Mouse (Mus musculus): ENCODE measurements around the gene Taar5. TPM values are rescaled to one million over a fixed set of nuclear protein-coding genes. Genes with fewer than 3 reads are reported as not detected.

Taar5 gene
- not detected in 2 replicates for polyA plus RNA-seq (2012; rRNA removed)

DNA sequence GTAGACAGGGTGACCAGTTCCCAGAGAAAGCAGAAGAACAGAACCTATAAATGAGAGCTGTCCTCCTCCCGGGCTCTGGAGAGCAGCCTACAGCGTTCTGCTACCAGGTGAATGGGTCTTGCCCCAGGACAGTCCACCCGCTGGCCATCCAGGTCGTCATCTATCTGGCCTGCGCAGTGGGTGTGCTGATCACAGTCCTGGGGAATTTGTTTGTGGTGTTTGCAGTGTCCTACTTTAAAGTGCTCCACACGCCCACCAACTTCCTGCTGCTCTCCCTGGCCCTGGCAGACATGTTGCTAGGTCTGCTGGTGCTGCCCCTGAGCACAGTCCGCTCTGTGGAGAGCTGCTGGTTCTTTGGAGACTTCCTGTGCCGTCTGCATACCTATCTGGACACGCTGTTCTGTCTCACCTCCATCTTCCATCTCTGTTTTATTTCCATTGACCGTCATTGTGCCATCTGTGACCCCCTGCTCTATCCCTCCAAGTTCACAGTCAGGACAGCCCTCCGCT, at the start of gene Taar5:
TSS of gene Taar5 (plus strand) at position 51 of the 510 bp plus-strand sequence.
- Histone ChIP-seq H3K4me3 (replicated peaks; ENCODE audit: insufficient read depth, low read depth, low read length) (no peak within 1 kb of the TSS), H3K27me3 (ENCODE audit: control insufficient read depth, insufficient read depth, low read length) (no peaks in the 10 kb centered on the region), H3K4me1 (ENCODE audit: control insufficient read depth, insufficient read depth, low read length) (peaks cover 15% of the 10 kb centered on the region), H3K27ac (ENCODE audit: insufficient read depth, low read length) (no peak within 1 kb of the TSS)
- WGBS: 64% methylated on average over 11 of the region's 11 CpGs
- TF ChIP-seq POLR2A (IDR thresholded peaks at IDR 0.05; ENCODE audit: borderline replicate concordance, insufficient read depth, low read length) (no peak), CTCF (IDR thresholded peaks at IDR 0.05; ENCODE audit: borderline replicate concordance, insufficient read depth, low read depth, low read length) (no peak)
- DNase-seq: no peak

DNA sequence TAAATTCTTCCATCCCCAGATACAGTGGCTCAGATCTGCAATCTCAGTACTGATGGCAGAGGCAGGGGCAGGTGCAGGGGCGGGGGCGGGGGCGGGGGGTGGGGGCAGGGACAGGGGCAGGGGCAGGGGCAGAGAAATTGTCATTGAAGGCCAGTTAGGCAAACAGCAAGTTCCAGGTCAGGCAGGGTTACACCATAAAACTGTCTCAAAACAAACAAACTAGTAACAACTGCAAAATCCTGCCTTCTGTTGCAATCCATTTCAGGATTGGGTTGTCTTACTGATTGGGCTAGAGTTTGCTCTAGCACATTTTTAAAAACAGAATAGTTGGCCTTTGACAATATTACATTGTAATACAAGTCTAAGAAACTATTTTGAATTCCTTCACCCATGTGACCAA, 48.0 kb upstream of the Taar5 start:
- no peak for DNase-seq
- TF ChIP-seq CTCF (IDR thresholded peaks at IDR 0.05; ENCODE audit: borderline replicate concordance, insufficient read depth, low read depth, low read length): no peak
- no peak for TF ChIP-seq POLR2A (IDR thresholded peaks at IDR 0.05; ENCODE audit: borderline replicate concordance, insufficient read depth, low read length)
- H3K4me1 ChIP-seq (ENCODE audit: control insufficient read depth, insufficient read depth, low read length): no peaks in the 10 kb centered on the region
- no peaks in the 10 kb centered on the region for H3K27me3 ChIP-seq (ENCODE audit: control insufficient read depth, insufficient read depth, low read length)
- no peak overlapping the region for H3K27ac ChIP-seq (ENCODE audit: insufficient read depth, low read length)
- no peak overlapping the region for H3K4me3 ChIP-seq (replicated peaks; ENCODE audit: insufficient read depth, low read depth, low read length)
- WGBS: 78% methylated on average over 3 of the region's 3 CpGs

DNA sequence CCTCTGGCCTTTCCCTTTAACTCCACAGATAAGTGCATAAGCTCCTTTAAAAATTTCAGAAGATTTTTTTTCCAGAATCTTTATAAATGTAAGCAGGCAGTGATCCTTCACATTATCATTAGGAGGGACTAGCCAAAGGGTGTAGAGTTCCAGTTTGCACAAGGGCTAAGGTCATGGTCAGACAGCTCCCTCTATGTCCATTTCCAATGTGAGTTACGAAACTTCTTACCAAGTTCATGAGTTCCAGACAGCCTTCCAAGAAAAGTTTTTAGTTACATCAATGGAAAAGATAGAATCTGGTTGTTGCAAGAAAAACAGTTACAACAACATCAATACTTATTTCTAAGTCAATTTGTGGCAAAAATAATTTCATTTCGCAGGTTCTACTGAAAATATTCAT, 46.6 kb upstream of the Taar5 start:
- TF ChIP-seq CTCF (IDR thresholded peaks at IDR 0.05; ENCODE audit: borderline replicate concordance, insufficient read depth, low read depth, low read length) (no peak), POLR2A (IDR thresholded peaks at IDR 0.05; ENCODE audit: borderline replicate concordance, insufficient read depth, low read length) (no peak)

DNA sequence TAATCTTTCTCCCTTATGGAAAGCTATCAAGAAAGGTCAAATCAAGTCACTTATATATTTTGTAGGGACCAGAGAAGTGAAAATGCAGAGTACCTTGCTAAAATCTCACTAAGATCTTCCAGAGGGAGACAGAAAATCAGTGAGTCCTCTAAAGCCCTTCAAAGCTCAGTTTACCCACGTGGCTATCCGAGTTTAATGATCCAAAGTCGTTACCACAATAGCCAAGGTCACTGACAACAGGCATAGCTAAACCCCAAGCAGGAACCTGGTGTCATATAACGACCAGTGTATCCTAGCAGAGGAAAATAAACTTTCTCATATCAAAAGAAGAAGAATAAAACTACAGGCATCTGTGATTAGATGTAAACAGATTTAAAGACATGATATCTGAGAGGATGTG, 32.9 kb upstream of the Taar5 start:
- Histone ChIP-seq H3K27me3 (ENCODE audit: control insufficient read depth, insufficient read depth, low read length) (no peaks in the 10 kb centered on the region), H3K4me3 (replicated peaks; ENCODE audit: insufficient read depth, low read depth, low read length) (no peak overlapping the region), H3K4me1 (ENCODE audit: control insufficient read depth, insufficient read depth, low read length) (no peaks in the 10 kb centered on the region), H3K27ac (ENCODE audit: insufficient read depth, low read length) (no peak overlapping the region)
- TF ChIP-seq CTCF (IDR thresholded peaks at IDR 0.05; ENCODE audit: borderline replicate concordance, insufficient read depth, low read depth, low read length): no peak
- no peak for TF ChIP-seq POLR2A (IDR thresholded peaks at IDR 0.05; ENCODE audit: borderline replicate concordance, insufficient read depth, low read length)
- 56% methylated on average over 4 of the region's 4 CpGs for WGBS
- DNase-seq: no peak

More for the DNA sequence above, 46.6 kb upstream of the Taar5 start:
- H3K4me3 ChIP-seq (replicated peaks; ENCODE audit: insufficient read depth, low read depth, low read length): no peak overlapping the region
- H3K27me3 ChIP-seq (ENCODE audit: control insufficient read depth, insufficient read depth, low read length): no peaks in the 10 kb centered on the region
- no peaks in the 10 kb centered on the region for H3K4me1 ChIP-seq (ENCODE audit: control insufficient read depth, insufficient read depth, low read length)
- WGBS: 87% methylated on average over 2 of the region's 2 CpGs
- no peak overlapping the region for H3K27ac ChIP-seq (ENCODE audit: insufficient read depth, low read length)
- DNase-seq: no peak

DNA sequence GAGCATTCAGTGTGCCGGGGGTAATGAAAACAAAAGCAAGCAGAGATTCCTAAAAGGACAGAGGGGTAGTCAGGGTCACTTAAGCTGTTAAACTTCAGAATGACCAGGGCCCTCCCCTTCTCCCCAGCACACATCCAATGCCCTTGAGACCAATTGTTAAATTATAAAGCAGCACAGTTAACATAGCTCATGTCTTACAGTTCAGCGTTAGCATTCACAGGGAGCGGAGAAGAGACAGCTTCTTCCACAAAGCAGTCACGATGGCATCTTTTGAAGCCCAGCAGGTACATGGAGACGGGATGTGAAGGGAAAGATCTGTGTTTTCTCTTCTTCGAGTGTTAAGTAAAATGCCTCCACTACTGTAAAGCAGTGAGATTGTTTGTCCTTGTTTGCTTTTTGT, 32.2 kb upstream of the Taar5 start, which contains the start of gene Taar2:
TSS of gene Taar2 (plus strand) at position 261 of the 400 bp plus-strand sequence.
- Histone ChIP-seq H3K4me3 (replicated peaks; ENCODE audit: insufficient read depth, low read depth, low read length) (no peak within 1 kb of the TSS), H3K27me3 (ENCODE audit: control insufficient read depth, insufficient read depth, low read length) (no peaks in the 10 kb centered on the region), H3K27ac (ENCODE audit: insufficient read depth, low read length) (no peak within 1 kb of the TSS), H3K4me1 (ENCODE audit: control insufficient read depth, insufficient read depth, low read length) (no peaks in the 10 kb centered on the region)
- TF ChIP-seq CTCF (IDR thresholded peaks at IDR 0.05; ENCODE audit: borderline replicate concordance, insufficient read depth, low read depth, low read length): no peak
- no peak for TF ChIP-seq POLR2A (IDR thresholded peaks at IDR 0.05; ENCODE audit: borderline replicate concordance, insufficient read depth, low read length)
- no peak for DNase-seq
- WGBS: 35% methylated on average over 6 of the region's 6 CpGs

DNA sequence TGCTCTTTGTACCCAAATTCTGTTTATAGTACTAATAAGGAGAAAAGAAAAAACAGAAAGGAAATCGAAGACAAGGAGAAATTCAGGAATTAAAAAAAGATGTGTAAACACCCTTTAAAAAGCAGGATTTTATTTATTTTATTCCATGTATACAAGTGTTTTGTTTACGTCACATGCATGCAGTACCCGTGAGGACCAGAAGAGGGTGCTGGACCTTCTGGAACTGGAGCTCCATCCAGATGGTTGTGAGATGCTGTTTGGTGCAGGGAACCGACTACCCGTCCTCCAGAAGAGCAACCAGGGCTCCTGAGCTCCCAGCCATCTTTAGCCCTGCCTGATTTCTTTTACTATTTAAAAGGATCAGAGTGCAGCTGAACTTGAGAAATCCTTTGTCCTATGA, 28.0 kb upstream of the Taar5 start:
- Histone ChIP-seq H3K4me1 (ENCODE audit: control insufficient read depth, insufficient read depth, low read length) (no peaks in the 10 kb centered on the region), H3K27ac (ENCODE audit: insufficient read depth, low read length) (no peak overlapping the region), H3K27me3 (ENCODE audit: control insufficient read depth, insufficient read depth, low read length) (no peaks in the 10 kb centered on the region), H3K4me3 (replicated peaks; ENCODE audit: insufficient read depth, low read depth, low read length) (no peak overlapping the region)
- WGBS: 87% methylated on average over 5 of the region's 5 CpGs
- TF ChIP-seq CTCF (IDR thresholded peaks at IDR 0.05; ENCODE audit: borderline replicate concordance, insufficient read depth, low read depth, low read length): 0 out of 2 replicates have a peak, but pooled peaks have one; percentile 8
- TF ChIP-seq POLR2A (IDR thresholded peaks at IDR 0.05; ENCODE audit: borderline replicate concordance, insufficient read depth, low read length): no peak
- no peak for DNase-seq

DNA sequence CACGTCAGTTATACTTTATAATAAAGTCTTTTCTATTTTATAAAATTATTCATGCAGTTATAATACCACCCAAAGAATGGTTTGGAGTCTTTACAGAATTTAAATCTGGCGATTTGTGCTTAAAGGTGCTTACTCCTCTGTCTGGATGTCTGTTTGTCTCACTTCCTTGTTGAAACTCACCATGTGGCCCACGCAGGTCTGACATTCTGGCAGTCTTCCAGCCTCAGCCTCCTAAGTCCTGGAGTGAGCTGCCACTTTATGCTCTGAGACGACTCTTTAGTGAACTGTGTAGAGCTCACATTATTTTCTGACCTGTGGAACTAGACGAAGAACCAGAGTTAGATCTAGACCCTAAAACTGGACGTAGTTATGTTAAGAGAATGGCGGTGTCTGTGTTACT, 22.5 kb upstream of the Taar5 start:
- Histone ChIP-seq H3K4me1 (ENCODE audit: control insufficient read depth, insufficient read depth, low read length) (peaks cover 12% of the 10 kb centered on the region), H3K4me3 (replicated peaks; ENCODE audit: insufficient read depth, low read depth, low read length) (no peak overlapping the region), H3K27ac (ENCODE audit: insufficient read depth, low read length) (no peak overlapping the region), H3K27me3 (ENCODE audit: control insufficient read depth, insufficient read depth, low read length) (no peaks in the 10 kb centered on the region)
- TF ChIP-seq CTCF (IDR thresholded peaks at IDR 0.05; ENCODE audit: borderline replicate concordance, insufficient read depth, low read depth, low read length) (no peak), POLR2A (IDR thresholded peaks at IDR 0.05; ENCODE audit: borderline replicate concordance, insufficient read depth, low read length) (no peak)
- peak in 1 of 2 experiments; percentile 30 for DNase-seq
- WGBS: 43% methylated on average over 7 of the region's 7 CpGs

DNA sequence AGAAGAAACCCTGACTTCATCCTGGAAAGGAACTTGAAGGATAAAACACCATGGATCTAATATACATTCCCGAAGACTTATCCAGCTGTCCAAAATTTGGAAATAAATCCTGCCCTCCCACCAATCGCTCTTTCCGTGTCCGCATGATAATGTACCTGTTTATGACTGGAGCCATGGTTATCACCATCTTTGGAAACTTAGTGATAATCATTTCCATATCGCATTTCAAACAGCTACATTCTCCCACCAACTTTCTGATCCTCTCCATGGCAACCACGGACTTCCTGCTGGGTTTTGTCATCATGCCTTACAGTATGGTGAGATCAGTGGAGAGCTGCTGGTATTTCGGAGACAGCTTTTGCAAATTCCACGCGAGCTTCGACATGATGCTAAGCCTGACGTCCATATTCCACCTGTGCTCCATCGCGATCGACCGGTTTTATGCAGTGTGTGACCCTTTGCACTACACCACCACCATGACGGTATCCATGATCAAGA, 20.9 kb upstream of the Taar5 start, which contains the start of gene Taar3:
TSS of gene Taar3 (plus strand) at position 51 of the 498 bp plus-strand sequence.
- Histone ChIP-seq H3K27ac (ENCODE audit: insufficient read depth, low read length) (no peak within 1 kb of the TSS), H3K27me3 (ENCODE audit: control insufficient read depth, insufficient read depth, low read length) (no peaks in the 10 kb centered on the region), H3K4me3 (replicated peaks; ENCODE audit: insufficient read depth, low read depth, low read length) (no peak within 1 kb of the TSS), H3K4me1 (ENCODE audit: control insufficient read depth, insufficient read depth, low read length) (peaks cover 12% of the 10 kb centered on the region)
- TF ChIP-seq POLR2A (IDR thresholded peaks at IDR 0.05; ENCODE audit: borderline replicate concordance, insufficient read depth, low read length) (no peak), CTCF (IDR thresholded peaks at IDR 0.05; ENCODE audit: borderline replicate concordance, insufficient read depth, low read depth, low read length) (no peak)
- no peak for DNase-seq
- 67% methylated on average over 16 of the region's 16 CpGs for WGBS

Measured in cerebellum, adult 2 months (tissue).